Mouse (Mus musculus) Patski (cell line): Measurements from ENCODE around the gene Tex264. TPM values are rescaled to one million over a fixed set of nuclear protein-coding genes. Genes with fewer than 3 reads are reported as not detected.

Source experiments
- ATAC-seq: fragments of 100-300 bp; one replicate; pipeline ENCODE4 v1.8.0; 2021
- CTCF ChIA-PET: fragments of 350-600 bp; sonication (Branson Sonifier 250); formaldehyde crosslinking; loops from one replicate; lab custom pipeline; 2022; ENCODE audit warnings: inconsistent platforms; lab: Charles Lee
- POLR2A ChIA-PET: fragments of 350-600 bp; sonication (Branson Sonifier 250); formaldehyde crosslinking; loops from one replicate; lab custom pipeline; 2022; ENCODE audit warnings: antibody characterized with exemption, inconsistent platforms; lab: Charles Lee
- DNase-seq: peaks from one replicate; pipeline ENCODE4 v3.0.0-alpha.2; 2011; ENCODE audit warnings: low read depth, low spot score
- H3K27me3 ChIP-seq: fragments of 371-371 bp; one replicate; pipeline ENCODE4 v1.5.1; 2021
- CTCF ChIP-seq: fragments of 100-300 bp; IDR thresholded peaks from one replicate; pipeline ENCODE4 v1.5.1; 2021
- in situ Hi-C: fragments of 300-500 bp; cut with MboI; formaldehyde crosslinking; loops from 3 replicates; pipeline ENCODE4 v1.11.1; 2018; ENCODE audit warnings: low pct_unique_long_range_greater_than_20kb, mixed read lengths
- polyA plus RNA-seq: library from polyadenylated mRNA; unstranded; gene quantifications from one replicate; pipeline ENCODE4 v1.2.3, GENCODE M21; 2021

The Tex264 gene
- 162 TPM for polyA plus RNA-seq

DNA sequence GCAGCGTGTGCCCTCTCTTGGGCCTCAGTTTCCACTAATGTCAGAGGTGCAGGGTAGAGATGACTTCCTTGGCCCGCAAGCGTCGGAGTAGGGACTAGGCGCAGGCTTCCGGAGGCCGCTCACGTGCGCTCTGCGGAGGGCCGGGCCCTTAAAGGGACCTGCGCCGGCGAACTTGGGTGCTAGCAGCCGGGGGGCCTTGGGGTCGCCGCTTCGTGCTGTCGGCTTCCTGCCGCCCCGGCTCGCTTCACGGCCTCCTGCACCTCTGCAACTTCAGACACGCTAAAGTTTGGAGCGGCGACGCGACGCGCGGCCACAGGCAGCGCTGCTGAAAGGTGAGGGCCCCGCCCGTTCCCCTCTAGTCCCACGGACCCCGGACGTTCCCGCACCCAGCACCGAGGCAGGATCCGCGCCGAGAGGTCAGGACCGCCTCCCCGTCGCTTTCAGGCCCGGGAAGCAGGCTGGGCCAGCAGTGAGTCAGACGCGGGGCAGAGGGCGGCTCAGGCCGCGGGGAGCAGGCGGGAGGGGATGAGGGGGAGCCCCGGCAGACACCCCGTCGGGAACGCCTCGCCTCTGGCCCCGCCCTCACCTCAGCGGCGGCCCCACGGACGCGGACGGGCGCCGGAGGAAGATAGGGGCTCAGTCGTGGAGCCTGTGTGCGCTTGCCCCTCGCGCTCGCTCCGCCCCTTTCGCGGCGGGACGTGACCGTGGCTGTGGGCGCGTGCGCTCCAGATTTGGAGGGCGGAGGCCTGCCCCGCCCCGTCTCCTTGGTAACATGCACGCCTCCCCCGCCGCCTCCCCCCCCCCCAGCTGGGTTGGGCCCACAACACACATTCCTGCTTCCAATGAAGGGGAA is at the start of gene Tex264:
Tex264 (minus strand) TSS at position 679 of the 853 bp plus-strand sequence.
- POLR2A ChIA-PET = interaction anchor here (0.9 to 1.2 kb wide), 4 partner anchors 8 to 143 kb away, joined by 3 read pairs; partner anchors contain the start of gene Rad54l2
- ATAC-seq = peak; percentile 82
- no peak for TF ChIP-seq CTCF
- in situ Hi-C loops = loop anchor here (5.0 to 25.0 kb wide), 4 partner anchors 127 to 852 kb away; partner anchors contain the start of genes Cish, Cyb561d2, Dcaf1 and Manf
- peak; percentile 25 for DNase-seq
- CTCF ChIA-PET = interaction anchor here (0.6 to 1.8 kb wide), 2 partner anchors 9 to 11 kb away, joined by 4 read pairs; no protein-coding TSS in a partner anchor
- H3K27me3 ChIP-seq = no peaks in the 10 kb centered on the region

DNA sequence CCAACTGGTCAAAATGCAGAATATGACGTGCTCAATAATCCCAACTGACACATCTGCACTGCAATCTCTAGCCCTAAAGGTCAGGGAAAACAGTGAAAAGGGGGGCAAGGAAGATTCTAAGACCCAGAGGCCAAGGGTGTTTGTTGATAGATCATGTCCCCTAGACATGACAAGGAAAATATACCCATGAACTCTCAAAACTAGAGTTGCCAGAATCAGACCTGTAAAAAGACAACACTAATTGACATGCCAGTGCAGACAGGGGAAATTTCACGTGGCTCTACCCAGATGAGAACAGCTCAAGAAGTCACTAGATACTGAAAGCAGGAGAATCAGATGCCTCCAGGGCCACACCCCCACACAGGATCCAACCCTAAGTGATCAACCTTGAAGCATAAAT is 48.0 kb upstream of the Tex264 start:
- ChIA-PET POLR2A (no interaction called here), CTCF (no interaction called here)
- DNase-seq (no peak), ATAC-seq (no peak)
- no peaks in the 10 kb centered on the region for H3K27me3 ChIP-seq
- in situ Hi-C loops = no loop called here
- TF ChIP-seq CTCF = no peak

DNA sequence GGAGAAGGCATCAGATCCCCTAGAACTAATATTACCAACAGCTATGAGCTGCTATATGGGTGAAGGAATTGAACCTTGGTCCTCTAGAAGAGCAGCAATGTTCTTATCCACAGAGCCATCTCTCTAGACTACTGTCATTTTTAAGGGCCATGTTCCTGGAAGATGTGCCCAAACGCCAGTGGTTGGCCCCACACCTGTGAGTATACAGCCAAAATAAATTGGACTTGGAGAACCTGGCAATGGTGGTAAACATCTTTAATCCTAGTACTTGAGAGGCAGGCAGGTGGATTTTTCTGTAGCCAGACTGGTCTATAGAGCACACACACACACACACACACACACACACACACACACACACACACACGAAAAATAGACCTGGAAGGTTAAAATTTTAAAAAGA is 43.7 kb upstream of the Tex264 start:
- ATAC-seq (no peak), DNase-seq (no peak)
- ChIA-PET CTCF (no interaction called here), POLR2A (interaction anchor here (1.0 kb wide), 1 partner anchor 10 kb away, joined by 3 read pairs; no protein-coding TSS in a partner anchor)
- in situ Hi-C loops = no loop called here
- TF ChIP-seq CTCF = no peak
- no peaks in the 10 kb centered on the region for H3K27me3 ChIP-seq

DNA sequence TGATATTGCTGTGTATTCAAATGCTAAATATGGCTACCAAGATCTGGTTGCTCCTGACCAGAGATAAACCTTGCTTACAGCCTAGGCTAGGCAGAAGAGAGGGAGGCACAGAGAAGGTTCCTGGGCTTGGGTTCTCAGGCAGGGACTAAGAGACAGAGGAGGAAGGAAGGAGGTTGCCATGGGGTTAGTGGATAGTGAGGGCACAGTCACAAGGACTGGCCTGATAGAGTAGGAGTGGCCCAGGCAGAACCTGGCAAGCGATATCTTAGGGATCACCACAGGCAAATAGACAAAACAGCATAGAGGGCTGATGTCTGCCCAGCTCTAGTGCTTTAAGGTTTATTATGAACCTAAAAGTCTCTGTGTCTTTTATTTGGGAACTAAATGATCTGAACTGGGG is 41.2 kb upstream of the Tex264 start:
- POLR2A ChIA-PET = no interaction called here
- in situ Hi-C loops = no loop called here
- CTCF ChIA-PET = no interaction called here
- ATAC-seq (no peak), DNase-seq (no peak)
- no peaks in the 10 kb centered on the region for H3K27me3 ChIP-seq
- TF ChIP-seq CTCF = no peak

GRCm38 (mm10) chr9:106725435-106725834 is 39.7 kb upstream of the Tex264 start:
- ATAC-seq (no peak), DNase-seq (no peak)
- POLR2A ChIA-PET = no interaction called here
- TF ChIP-seq CTCF = no peak
- CTCF ChIA-PET = no interaction called here
- H3K27me3 ChIP-seq = no peaks in the 10 kb centered on the region
- in situ Hi-C loops = no loop called here

GRCm38 (mm10) chr9:106724864-106725263 is 39.1 kb upstream of the Tex264 start:
- TF ChIP-seq CTCF = no peak
- H3K27me3 ChIP-seq = no peaks in the 10 kb centered on the region
- DNase-seq = no peak
- no peak for ATAC-seq
- in situ Hi-C loops = no loop called here
- ChIA-PET CTCF (no interaction called here), POLR2A (no interaction called here)

GRCm38 (mm10) chr9:106716729-106717128 is 31.0 kb upstream of the Tex264 start:
- TF ChIP-seq CTCF = no peak
- DNase-seq (no peak), ATAC-seq (no peak)
- H3K27me3 ChIP-seq = no peaks in the 10 kb centered on the region
- in situ Hi-C loops = no loop called here
- ChIA-PET CTCF (no interaction called here), POLR2A (no interaction called here)

DNA sequence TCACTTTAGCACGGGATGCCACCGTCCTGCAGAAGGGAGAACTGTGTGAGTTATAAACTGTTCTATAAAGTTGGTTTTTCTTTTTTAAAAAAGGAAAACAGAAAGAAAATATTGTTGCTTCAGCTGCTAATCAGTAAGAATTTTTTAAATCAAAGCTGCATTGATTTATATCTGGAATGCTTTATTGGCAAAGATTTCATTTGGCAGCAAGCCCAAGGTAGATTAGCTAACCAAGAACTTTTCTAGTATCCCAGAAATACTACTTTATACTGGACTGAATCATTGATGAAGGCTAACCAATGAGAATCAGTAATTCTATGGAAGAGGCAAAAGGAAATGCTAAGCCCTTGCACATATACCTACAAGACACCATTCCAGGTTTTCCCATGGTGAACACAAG is 30.5 kb upstream of the Tex264 start:
- no peak for ATAC-seq
- CTCF ChIA-PET = no interaction called here
- no peak for DNase-seq
- POLR2A ChIA-PET = no interaction called here
- in situ Hi-C loops = no loop called here
- no peak for TF ChIP-seq CTCF
- H3K27me3 ChIP-seq = no peaks in the 10 kb centered on the region

DNA sequence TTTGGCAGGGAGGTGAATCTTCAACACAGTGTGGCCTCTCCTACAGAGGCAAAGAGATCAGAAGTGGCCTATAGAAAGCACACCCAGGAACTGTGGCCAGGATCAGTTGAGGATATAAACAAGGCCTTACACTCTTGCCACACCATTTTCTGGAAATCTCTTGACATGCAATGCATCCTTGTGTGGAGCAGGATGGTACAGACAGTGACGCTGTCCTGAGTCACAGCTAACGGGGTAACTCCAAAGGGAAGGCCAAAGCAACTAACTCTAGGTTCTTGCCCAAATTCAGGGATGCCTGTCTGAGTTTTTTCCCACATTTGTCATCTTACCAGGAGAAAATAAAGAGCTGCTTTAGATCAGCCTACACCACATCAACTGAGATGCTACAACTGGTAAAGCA is 26.7 kb upstream of the Tex264 start:
- no peak for DNase-seq
- in situ Hi-C loops = no loop called here
- no peak for ATAC-seq
- CTCF ChIA-PET = no interaction called here
- POLR2A ChIA-PET = interaction anchor here (1.5 kb wide), 1 partner anchor 10 kb away, joined by 6 read pairs; no protein-coding TSS in a partner anchor
- no peak for TF ChIP-seq CTCF
- no peaks in the 10 kb centered on the region for H3K27me3 ChIP-seq

GRCm38 (mm10) chr9:106692973-106693481 is 7.3 kb upstream of the Tex264 start:
- in situ Hi-C loops = loop anchor here (25.0 kb wide), 2 partner anchors 119 to 844 kb away; partner anchors contain the start of genes Cyb561d2, Dcaf1, Nprl2 and Tmem115
- DNase-seq (no peak), ATAC-seq (no peak)
- CTCF ChIA-PET = no interaction called here
- POLR2A ChIA-PET = no interaction called here
- TF ChIP-seq CTCF = no peak
- H3K27me3 ChIP-seq = no peaks in the 10 kb centered on the region

DNA sequence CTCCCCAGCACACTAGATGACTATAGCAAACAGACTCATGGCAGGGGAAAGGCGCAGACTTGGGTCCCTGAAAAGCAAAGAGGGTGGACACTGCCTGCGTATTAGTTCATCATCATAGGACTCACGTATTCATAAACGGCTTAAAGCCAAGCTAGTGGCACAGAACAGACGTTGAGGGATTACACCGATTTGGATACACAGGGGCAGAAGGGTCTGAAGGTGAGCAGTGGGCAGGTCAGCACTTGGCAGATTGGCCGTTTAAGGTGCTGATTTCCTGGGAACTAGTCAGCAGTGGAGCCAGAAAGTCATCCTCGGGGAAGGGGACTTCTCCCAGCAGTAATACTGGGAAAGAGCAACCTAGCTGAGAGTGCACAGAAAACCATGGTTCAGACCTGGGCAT is 3.1 kb upstream of the Tex264 start:
- POLR2A ChIA-PET = no interaction called here
- DNase-seq (no peak), ATAC-seq (no peak)
- TF ChIP-seq CTCF = no peak
- in situ Hi-C loops = loop anchor here (5.0 to 25.0 kb wide), 4 partner anchors 123 to 848 kb away; partner anchors contain the start of genes Cish, Cyb561d2, Dcaf1 and Manf
- no peaks in the 10 kb centered on the region for H3K27me3 ChIP-seq
- CTCF ChIA-PET = interaction anchor here (0.6 to 2.7 kb wide), 2 partner anchors 14 to 408 kb away, joined by 3 to 8 read pairs; partner anchors contain the start of gene Poc1a
